Mouse (Mus musculus): ENCODE data around the gene Tubgcp3.

DNA sequence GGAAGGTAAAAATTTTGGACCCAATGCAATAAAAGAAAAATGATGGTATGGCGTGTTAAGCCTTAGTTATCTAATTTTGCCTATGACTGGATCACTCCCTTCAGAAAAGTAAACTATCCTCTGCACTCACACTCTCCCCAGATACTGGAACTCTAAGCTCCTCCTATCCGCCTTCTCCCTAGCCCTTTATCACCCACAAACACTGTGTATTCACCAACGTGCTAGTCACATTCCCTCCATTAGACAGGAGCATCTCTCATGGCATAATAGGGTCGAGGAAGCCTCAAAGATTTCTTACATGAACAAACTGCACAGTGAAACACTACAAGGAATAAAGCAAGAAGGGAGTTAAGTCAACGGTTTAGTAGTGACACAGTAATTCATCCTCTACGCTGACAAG is 1.1 kb downstream of the Tubgcp3 start:
- TF ChIP-seq EP300 (IDR thresholded peaks at IDR 0.05; ENCODE audit: low read length) (no peak), CTCF (conservative IDR thresholded peaks at IDR 0.05 in 1 of 2, IDR thresholded peaks at IDR 0.05 in 1 of 2; ENCODE audit: low read depth in 2 of 2, low read length in 2 of 2) (no peak), SIN3A (IDR thresholded peaks at IDR 0.05; ENCODE audit: low read length) (no peak), ZKSCAN1 (IDR thresholded peaks at IDR 0.05; ENCODE audit: borderline replicate concordance, low read depth, low read length) (no peak), POLR2A (IDR thresholded peaks at IDR 0.05; ENCODE audit: low read depth, low read length) (no peak), ZC3H11A (IDR thresholded peaks at IDR 0.05; ENCODE audit: low read depth, low read length) (no peak)

All from CH12.LX (cell line).